Mouse (Mus musculus) stomach, embryonic 16.5 days (tissue): Measurements from ENCODE around the gene Mfsd4b5. TPM values are rescaled to one million over a fixed set of nuclear protein-coding genes. Genes with fewer than 3 reads are reported as not detected.
"Not testable (repeated sequence)": the region's sequence is repeated elsewhere in the genome, so short reads cannot be mapped to it uniquely, and the experiment has no call there.

ENCODE experiments used
- ATAC-seq: fragments of 200-750 bp; cut with Nextera tagmentation; 2 replicates; pipeline ENCODE4 v1.8.0; 2017; ENCODE audit warnings: moderate number of reproducible peaks, moderate TSS enrichment; ENCODE audit not compliant: insufficient read depth, low FRiP score
- H3K27ac ChIP-seq: fragments of 300-500 bp; sonication (generic); 2 replicates; pipeline ENCODE4 v1.5.1; 2014; ENCODE audit warnings: low read length
- H3K27me3 ChIP-seq: fragments of 300-500 bp; sonication (generic); 2 replicates; pipeline ENCODE4 v1.6.1; 2014; ENCODE audit warnings: low read length, control low read depth, mixed read lengths; ENCODE audit not compliant: control insufficient read depth, insufficient read depth
- H3K36me3 ChIP-seq: fragments of 300-500 bp; sonication (generic); 2 replicates; pipeline ENCODE4 v1.6.1; 2014; ENCODE audit warnings: low read length; ENCODE audit not compliant: control insufficient read depth, insufficient read depth
- H3K4me1 ChIP-seq: fragments of 300-500 bp; sonication (generic); 2 replicates; pipeline ENCODE4 v1.6.1; 2014; ENCODE audit warnings: low read length, control low read depth, mixed read lengths; ENCODE audit not compliant: control insufficient read depth, insufficient read depth
- H3K4me2 ChIP-seq: fragments of 300-500 bp; sonication (generic); 2 replicates; pipeline ENCODE4 v1.6.1; 2014; ENCODE audit warnings: low read depth, low read length, mixed read lengths
- H3K4me3 ChIP-seq: fragments of 300-500 bp; sonication (generic); replicated peaks from 2 replicates; pipeline ENCODE4 v1.5.1; 2014; ENCODE audit warnings: mild to moderate bottlenecking, low read length
- H3K9ac ChIP-seq: fragments of 300-500 bp; sonication (generic); 2 replicates; pipeline ENCODE4 v1.6.1; 2014; ENCODE audit warnings: low read length
- H3K9me3 ChIP-seq: fragments of 300-500 bp; sonication (generic); replicated peaks from 2 replicates; pipeline ENCODE4 v1.6.1; 2016; ENCODE audit warnings: low read length, control low read depth; ENCODE audit not compliant: control insufficient read depth
- WGBS: fragments of 180-500 bp; shearing (Covaris S2); extraction: QIAGEN DNeasy Blood & Tissue Kit; methylation state at CpG from one replicate; pipeline ENCODE4 v1.1.7; 2014; 5-methylcytosine and 5-hydroxymethylcytosine counted together
- polyA plus RNA-seq: library from polyadenylated mRNA; unstranded; fragments of >200 nt; fragmentation: Nextera tagmentation; extraction: Ambion mirVana; gene quantifications from 2 replicates; pipeline ENCODE4 v1.2.1, GENCODE M21; 2015

Gene Mfsd4b5
- polyA plus RNA-seq, 1 experiment from 2014 or later = 0.08 TPM

DNA sequence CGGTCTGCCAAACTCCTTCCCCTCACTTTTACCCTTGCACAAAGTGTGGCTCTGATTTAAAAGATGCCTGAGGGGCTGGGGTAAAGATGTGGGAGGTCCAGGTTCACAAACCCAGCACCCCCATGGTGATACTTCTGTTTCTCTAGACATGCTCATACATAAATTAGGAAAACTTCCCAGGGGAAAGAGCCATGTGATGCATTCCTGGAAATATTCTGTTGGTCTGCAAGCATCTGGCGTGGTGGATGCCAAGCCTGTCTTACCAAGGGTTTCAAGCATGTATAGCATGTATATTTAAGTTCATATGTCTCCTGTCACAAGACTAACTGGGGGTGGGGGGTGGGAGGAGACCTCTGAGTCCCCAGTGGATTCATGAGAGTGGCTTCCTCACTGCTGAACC, 34.0 kb upstream of the Mfsd4b5 start:
- H3K4me3 ChIP-seq = no peak overlapping the region
- no peaks in the 10 kb centered on the region for H3K9me3 ChIP-seq
- H3K4me1 ChIP-seq = peaks cover 6% of the 10 kb centered on the region
- H3K9ac ChIP-seq = no peak overlapping the region
- ATAC-seq = no peak
- H3K36me3 ChIP-seq = no peaks in the 10 kb centered on the region
- 61% methylated on average over 2 of the region's 2 CpGs for WGBS
- no peak overlapping the region for H3K27ac ChIP-seq
- H3K4me2 ChIP-seq = no peak overlapping the region
- H3K27me3 ChIP-seq = no peaks in the 10 kb centered on the region; the same call in 1 of the 2 replicates

DNA sequence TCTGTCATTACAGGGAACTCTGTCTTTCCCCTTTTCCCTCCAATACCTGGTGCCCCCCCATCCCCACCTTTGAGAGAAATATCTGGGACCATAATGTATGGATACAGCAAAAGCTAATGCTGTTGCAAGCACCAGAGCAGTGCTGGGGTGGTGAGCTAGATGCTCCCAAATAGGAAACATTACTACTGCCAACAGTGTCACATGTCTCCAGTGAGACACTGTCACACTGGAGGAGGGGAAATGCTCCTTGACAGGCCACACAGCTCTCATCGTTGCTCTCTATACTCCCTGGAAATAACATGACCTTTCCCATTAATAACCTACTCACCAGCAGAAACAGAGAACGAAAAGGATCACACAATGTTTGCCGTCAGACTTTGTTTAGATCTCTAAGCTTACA, 33.0 kb upstream of the Mfsd4b5 start:
- Histone ChIP-seq H3K4me3 (no peak overlapping the region), H3K4me2 (no peak overlapping the region), H3K27ac (no peak overlapping the region), H3K27me3 (no peaks in the 10 kb centered on the region; the same call in 1 of the 2 replicates), H3K36me3 (no peaks in the 10 kb centered on the region), H3K9ac (no peak overlapping the region), H3K4me1 (0 out of 2 replicates have a peak, but pooled peaks cover 1% of the 10 kb centered on the region), H3K9me3 (no peaks in the 10 kb centered on the region)
- no peak for ATAC-seq
- WGBS = 39% methylated on average over 3 of the region's 3 CpGs

DNA sequence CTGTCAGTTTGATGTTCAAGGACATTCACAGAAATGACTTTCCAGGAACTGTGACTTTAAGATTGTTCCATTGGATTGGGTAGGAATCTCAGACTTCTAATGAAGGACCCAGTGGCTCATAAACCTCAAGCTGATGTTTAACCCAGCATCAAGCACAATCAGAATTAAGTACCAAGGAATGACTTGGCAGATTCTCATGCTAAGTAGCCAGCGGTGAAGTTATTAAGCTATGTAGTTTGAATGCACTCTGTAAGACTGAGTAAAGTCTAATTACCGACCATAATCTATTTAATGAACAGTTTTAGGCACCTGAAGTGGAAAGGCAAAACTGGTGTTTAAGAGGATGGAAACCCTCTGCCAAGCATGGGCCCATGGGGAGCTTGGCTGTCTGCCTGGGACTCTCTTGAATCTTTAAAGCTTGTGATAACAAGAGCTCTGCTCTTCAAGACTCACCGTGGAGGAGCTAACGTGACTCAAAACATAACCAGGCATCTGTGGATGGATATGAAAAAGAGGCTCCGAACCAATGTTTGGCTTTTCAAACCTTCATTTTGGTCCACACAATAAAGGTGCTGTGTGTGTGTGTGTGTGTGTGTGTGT, 31.9 kb upstream of the Mfsd4b5 start:
- Histone ChIP-seq H3K36me3 (no peaks in the 10 kb centered on the region), H3K9ac (no peak overlapping the region), H3K27me3 (no peaks in the 10 kb centered on the region; the same call in 1 of the 2 replicates), H3K4me2 (no peak overlapping the region), H3K4me1 (no peaks in the 10 kb centered on the region), H3K9me3 (no peaks in the 10 kb centered on the region), H3K27ac (no peak overlapping the region), H3K4me3 (no peak overlapping the region)
- ATAC-seq = no peak
- 84% methylated on average over 5 of the region's 5 CpGs for WGBS

DNA sequence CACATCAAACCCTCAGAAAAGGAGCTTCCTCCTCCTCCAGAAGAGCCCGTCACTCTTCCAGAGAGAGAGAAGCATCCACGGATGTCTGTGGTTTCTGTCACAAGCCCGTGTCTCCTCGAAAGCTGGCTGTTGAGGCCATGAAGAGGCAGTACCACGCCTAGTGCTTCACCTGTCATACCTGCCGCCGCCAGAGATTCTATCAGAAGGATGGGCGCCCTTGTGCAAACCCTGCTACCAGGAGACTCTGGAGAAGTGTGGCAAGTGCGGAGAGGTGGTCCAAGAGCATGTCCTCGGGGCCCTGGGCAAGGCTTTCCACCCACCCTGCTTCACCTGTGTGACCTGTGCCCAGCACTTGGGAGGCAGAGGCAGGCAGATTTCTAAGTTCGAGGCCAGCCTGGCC, 23.1 kb upstream of the Mfsd4b5 start:
- H3K4me3 ChIP-seq = no peak overlapping the region
- no peaks in the 10 kb centered on the region for H3K36me3 ChIP-seq
- no peaks in the 10 kb centered on the region for H3K27me3 ChIP-seq
- WGBS = 79% methylated on average over 11 of the region's 11 CpGs
- no peaks in the 10 kb centered on the region for H3K9me3 ChIP-seq
- no peaks in the 10 kb centered on the region for H3K4me1 ChIP-seq
- ATAC-seq = no peak; the same call in 1 of the 2 replicates
- H3K4me2 ChIP-seq = no peak overlapping the region
- no peak overlapping the region for H3K9ac ChIP-seq
- H3K27ac ChIP-seq = no peak overlapping the region

DNA sequence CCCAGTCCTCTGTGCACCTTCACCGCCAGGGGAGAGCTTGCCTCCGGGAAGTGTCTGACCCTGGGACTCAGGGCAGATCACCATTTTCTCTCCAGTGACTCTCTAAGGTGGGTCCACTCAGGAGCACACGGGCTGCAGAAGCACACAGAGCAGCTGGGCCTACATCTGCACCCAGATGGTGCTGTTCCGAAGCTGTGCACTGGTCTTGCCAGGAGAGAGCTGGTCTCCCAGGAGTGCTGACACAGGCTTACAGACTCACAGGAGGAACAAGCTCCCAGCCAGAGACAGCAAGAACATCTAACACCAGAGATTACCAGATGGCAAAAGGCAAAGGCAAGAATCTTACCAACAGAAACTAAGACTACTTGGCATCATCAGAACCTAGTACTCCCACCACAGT, 22.4 kb upstream of the Mfsd4b5 start:
- H3K9me3 ChIP-seq, H3K4me2 ChIP-seq, H3K4me3 ChIP-seq, H3K9ac ChIP-seq, ATAC-seq, H3K27ac ChIP-seq, H3K36me3 ChIP-seq, H3K27me3 ChIP-seq, H3K4me1 ChIP-seq: not testable (repeated sequence)
- 79% methylated on average over 4 of the region's 4 CpGs for WGBS

DNA sequence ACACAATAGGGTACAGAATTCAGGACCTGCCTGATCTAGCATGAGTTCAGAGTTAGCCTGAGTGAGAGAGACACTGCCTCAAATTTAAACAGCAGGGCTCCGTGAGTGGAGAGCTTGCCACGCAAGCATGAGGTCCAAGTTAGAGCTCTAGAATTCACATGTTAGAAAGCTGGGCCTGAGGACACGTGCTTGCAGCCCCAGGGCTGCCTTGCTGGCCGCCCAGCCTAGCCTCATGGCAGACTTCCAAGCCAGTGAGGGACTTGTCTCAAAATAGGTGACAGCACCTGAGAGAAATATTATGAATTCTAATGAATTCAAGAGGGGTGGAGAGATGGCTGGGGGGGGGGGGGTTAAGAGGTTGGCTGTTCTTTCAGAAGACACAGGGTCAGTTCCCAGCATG, 21.5 kb upstream of the Mfsd4b5 start:
- Histone ChIP-seq H3K4me1 (no peaks in the 10 kb centered on the region), H3K9me3 (no peaks in the 10 kb centered on the region), H3K4me3 (no peak overlapping the region), H3K36me3 (no peaks in the 10 kb centered on the region), H3K27ac (no peak overlapping the region), H3K27me3 (no peaks in the 10 kb centered on the region), H3K4me2 (no peak overlapping the region), H3K9ac (no peak overlapping the region)
- WGBS = 82% methylated on average over 4 of the region's 4 CpGs
- ATAC-seq = no peak

DNA sequence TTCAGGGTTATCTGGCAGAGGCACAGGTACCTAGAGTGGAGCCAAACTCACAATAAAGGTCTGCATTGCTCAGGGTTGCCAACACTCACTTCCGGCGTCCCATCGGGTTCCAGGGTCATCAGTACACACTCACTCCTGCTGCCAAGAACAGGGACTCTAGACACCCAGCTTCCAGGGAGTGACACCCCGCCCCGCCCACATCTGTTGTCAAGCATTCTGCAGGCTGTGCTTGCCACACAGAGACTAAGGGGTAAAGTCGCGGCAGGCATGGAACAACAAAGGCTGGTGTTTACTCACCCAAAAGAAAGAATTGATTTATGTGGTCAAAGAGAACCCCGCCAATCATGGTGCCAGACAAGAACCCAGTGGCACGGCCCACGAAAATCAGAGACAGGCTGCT, 20.5 kb upstream of the Mfsd4b5 start:
- no peak overlapping the region for H3K27ac ChIP-seq
- H3K9ac ChIP-seq = no peak overlapping the region
- ATAC-seq = no peak
- no peaks in the 10 kb centered on the region for H3K9me3 ChIP-seq
- no peak overlapping the region for H3K4me3 ChIP-seq
- H3K4me1 ChIP-seq = no peaks in the 10 kb centered on the region
- no peaks in the 10 kb centered on the region for H3K36me3 ChIP-seq
- 68% methylated on average over 10 of the region's 10 CpGs for WGBS
- H3K4me2 ChIP-seq = no peak overlapping the region
- H3K27me3 ChIP-seq = no peaks in the 10 kb centered on the region

DNA sequence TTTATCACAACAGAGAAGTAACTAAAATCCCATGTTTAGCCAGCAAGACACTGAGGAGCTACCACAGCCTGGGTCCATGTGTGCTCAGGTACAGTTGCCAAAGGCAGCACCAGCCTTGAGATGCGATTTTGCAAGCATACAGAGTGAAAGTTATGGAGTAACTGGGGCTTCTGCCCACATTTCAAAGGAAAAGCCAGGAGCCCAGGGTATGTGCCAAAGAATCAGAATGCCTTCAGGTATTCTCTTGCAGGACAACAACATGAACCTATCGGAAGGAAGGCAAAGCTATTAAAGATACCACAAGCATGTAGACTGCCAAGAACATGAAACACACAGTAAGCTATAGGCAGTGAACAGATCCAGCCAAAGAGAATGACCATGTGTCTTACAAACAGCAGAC, 14.3 kb upstream of the Mfsd4b5 start:
- Histone ChIP-seq H3K27ac (no peak overlapping the region), H3K27me3 (no peaks in the 10 kb centered on the region), H3K4me1 (no peaks in the 10 kb centered on the region), H3K4me2 (no peak overlapping the region), H3K4me3 (no peak overlapping the region), H3K9ac (no peak overlapping the region), H3K36me3 (no peaks in the 10 kb centered on the region), H3K9me3 (no peaks in the 10 kb centered on the region)
- 94% methylated on average over 2 of the region's 2 CpGs for WGBS
- ATAC-seq = no peak

DNA sequence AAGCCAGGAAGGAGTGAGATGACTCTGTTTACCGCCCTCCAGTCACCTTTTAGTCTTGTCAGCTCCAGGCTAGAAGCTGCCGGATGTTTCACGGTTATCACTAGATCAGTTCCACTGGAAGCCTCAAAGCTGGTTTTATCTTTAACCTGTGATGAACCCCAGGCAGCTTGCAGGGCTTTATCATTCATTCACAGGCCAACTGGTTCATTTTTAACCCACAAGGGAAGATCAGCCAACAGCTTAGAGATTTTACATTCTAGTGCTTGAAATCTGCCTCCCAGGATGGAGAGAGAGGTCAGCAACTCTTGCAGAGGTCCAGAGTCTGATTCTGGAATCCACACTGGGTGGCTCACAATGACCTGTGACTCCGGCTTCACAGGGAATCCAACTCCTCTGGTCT, 4.7 kb upstream of the Mfsd4b5 start:
- no peaks in the 10 kb centered on the region for H3K36me3 ChIP-seq
- WGBS = 46% methylated on average over 4 of the region's 4 CpGs
- 0 out of 2 replicates have a peak, but pooled peaks cover 2% of the 10 kb centered on the region for H3K9me3 ChIP-seq
- no peak overlapping the region for H3K4me2 ChIP-seq
- no peak overlapping the region for H3K9ac ChIP-seq
- H3K27me3 ChIP-seq = no peaks in the 10 kb centered on the region
- H3K27ac ChIP-seq = no peak overlapping the region
- no peak overlapping the region for H3K4me3 ChIP-seq
- ATAC-seq = no peak
- no peaks in the 10 kb centered on the region for H3K4me1 ChIP-seq
